Mouse (Mus musculus) embryonic fibroblast, embryonic 13.5 days (primary cell): ENCODE data around the gene Ambra1.

Experiments
- CTCF ChIP-seq: IDR thresholded peaks from 2 replicates; pipeline ENCODE4 v1.5.1; 2011; ENCODE audit warnings: mild to moderate bottlenecking, control low read depth, low read length, moderate library complexity, borderline replicate concordance; ENCODE audit not compliant: insufficient read depth
- POLR2A ChIP-seq: IDR thresholded peaks from 2 replicates; pipeline ENCODE4 v1.6.1; 2011; ENCODE audit warnings: low read depth, mild to moderate bottlenecking, control low read depth, low read length, moderate library complexity

DNA sequence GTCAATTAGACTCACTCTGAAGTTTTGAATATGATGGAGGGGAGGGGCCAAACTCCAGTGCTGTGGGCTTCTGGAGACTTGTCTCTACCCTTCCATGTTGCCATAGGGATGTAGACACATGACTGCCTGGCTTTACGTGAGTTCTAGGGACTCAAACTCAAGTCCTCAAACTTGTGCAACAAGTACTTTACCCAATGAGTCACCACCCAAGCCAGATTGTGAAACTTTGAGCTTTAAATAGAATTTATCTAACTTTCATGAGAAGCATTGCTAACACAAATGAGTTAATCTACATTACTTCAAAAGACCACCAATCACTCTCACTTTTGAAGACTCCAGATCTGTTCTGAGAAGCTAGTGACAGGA lies 33.7 kb upstream of the Ambra1 start:
- TF ChIP-seq CTCF = no peak
- TF ChIP-seq POLR2A = no peak
